In genomic region chr2:172005970-172006369, GRCm38 (mm10) we compare ENCODE assay signal across 10 mouse cellular contexts. TPM values are rescaled to one million over a fixed set of nuclear protein-coding genes. Genes with fewer than 3 reads are reported as not detected.
DNase-seq lines count a peak whose midpoint lies in the region; ATAC-seq lines count a peak whose summit lies in the region.
"Had no signal": no experiment of that assay in that cellular context is flagged by ENCODE, and none has a peak within 500 bp of the region (broad histone marks: within the 10 kb centered on the region; RNA-seq: fewer than 3 reads in every experiment).

No protein-coding gene starts in this region.

- peak; percentile 78 for ATAC-seq in forebrain, embryonic 14.5 days
- peak; percentile 81 for ATAC-seq in intestine, embryonic 16.5 days
- ATAC-seq in midbrain, embryonic 15.5 days (replicated peaks), result peak; percentile 75; the same call in 1 of the 2 replicates
- ATAC-seq in heart, embryonic 12.5 days (ENCODE audit: insufficient number of reproducible peaks, low FRiP score), result no peak

- peaks cover 11% of the 10 kb centered on the region; the same call in 1 of the 2 replicates for H3K4me1 ChIP-seq in forebrain, embryonic 14.5 days (ENCODE audit: control insufficient read depth, insufficient read depth, low read length)
- H3K4me1 ChIP-seq in intestine, embryonic 16.5 days (ENCODE audit: control insufficient read depth, insufficient read depth, low read length), result peaks cover 9% of the 10 kb centered on the region; the same call in 1 of the 2 replicates
- H3K4me1 ChIP-seq in midbrain, embryonic 15.5 days, result peaks cover 13% of the 10 kb centered on the region
- no peaks in the 10 kb centered on the region; the same call in 1 of the 2 replicates for H3K4me1 ChIP-seq in heart, embryonic 12.5 days (replicated peaks)

- peak; percentile 3 for DNase-seq in layer of hippocampus, adult 9-11 months
- no peak for DNase-seq in layer of hippocampus, adult 18-20 months (ENCODE audit: low spot score in 2 of 2)
- DNase-seq in forebrain, embryonic 14.5 days (ENCODE audit: low spot score), result peak; percentile 90
- no peak for DNase-seq in urinary bladder, adult 2 months (ENCODE audit: low spot score)

- no peak overlapping the region for H3K4me3 ChIP-seq in forebrain, embryonic 14.5 days (ENCODE audit: low read depth, low read length)
- H3K4me3 ChIP-seq in intestine, embryonic 16.5 days (ENCODE audit: low read length), result no peak overlapping the region
- H3K4me3 ChIP-seq in midbrain, embryonic 15.5 days, result no peak overlapping the region
- no peak overlapping the region for H3K4me3 ChIP-seq in heart, embryonic 12.5 days
- H3K4me3 ChIP-seq: layer of hippocampus, adult 2 months had no signal

- no peaks in the 10 kb centered on the region for H3K9me3 ChIP-seq in forebrain, embryonic 14.5 days (replicated peaks; ENCODE audit: control insufficient read depth, low read length)
- no peaks in the 10 kb centered on the region for H3K9me3 ChIP-seq in intestine, embryonic 16.5 days (ENCODE audit: control insufficient read depth, low read length)
- H3K9me3 ChIP-seq in midbrain, embryonic 15.5 days, result no peaks in the 10 kb centered on the region
- no peaks in the 10 kb centered on the region for H3K9me3 ChIP-seq in heart, embryonic 12.5 days (replicated peaks)

- no peak overlapping the region for H3K9ac ChIP-seq in forebrain, embryonic 14.5 days (ENCODE audit: low read length)
- H3K9ac ChIP-seq in intestine, embryonic 16.5 days (ENCODE audit: low read depth, low read length), result no peak overlapping the region
- no peak overlapping the region for H3K9ac ChIP-seq in midbrain, embryonic 15.5 days
- no peak overlapping the region for H3K9ac ChIP-seq in heart, embryonic 12.5 days

- no peaks in the 10 kb centered on the region for H3K27me3 ChIP-seq in forebrain, embryonic 14.5 days (replicated peaks; ENCODE audit: control insufficient read depth, insufficient read depth, low read length)
- H3K27me3 ChIP-seq in intestine, embryonic 16.5 days (replicated peaks; ENCODE audit: control insufficient read depth, insufficient read depth, low read length), result no peaks in the 10 kb centered on the region
- no peaks in the 10 kb centered on the region for H3K27me3 ChIP-seq in midbrain, embryonic 15.5 days (replicated peaks)
- no peaks in the 10 kb centered on the region for H3K27me3 ChIP-seq in heart, embryonic 12.5 days (replicated peaks)

- no peaks in the 10 kb centered on the region for H3K36me3 ChIP-seq in forebrain, embryonic 14.5 days (ENCODE audit: control insufficient read depth, insufficient read depth, low read length)
- no peaks in the 10 kb centered on the region for H3K36me3 ChIP-seq in intestine, embryonic 16.5 days (ENCODE audit: control insufficient read depth, insufficient read depth, low read length)
- H3K36me3 ChIP-seq in midbrain, embryonic 15.5 days (replicated peaks), result no peaks in the 10 kb centered on the region
- H3K36me3 ChIP-seq in heart, embryonic 12.5 days, result no peaks in the 10 kb centered on the region

- H3K4me2 ChIP-seq in forebrain, embryonic 14.5 days (ENCODE audit: low read length), result no peak overlapping the region
- no peak overlapping the region for H3K4me2 ChIP-seq in intestine, embryonic 16.5 days (ENCODE audit: low read depth, low read length)
- peak overlapping the region; percentile 1; the same call in 1 of the 2 replicates for H3K4me2 ChIP-seq in midbrain, embryonic 15.5 days
- H3K4me2 ChIP-seq in heart, embryonic 12.5 days, result no peak overlapping the region

- peak overlapping the region; percentile 36; the same call in 1 of the 2 replicates for H3K27ac ChIP-seq in forebrain, embryonic 14.5 days (ENCODE audit: low read depth, low read length)
- no peak overlapping the region for H3K27ac ChIP-seq in intestine, embryonic 16.5 days (ENCODE audit: low read length)
- H3K27ac ChIP-seq in midbrain, embryonic 15.5 days, result 0 out of 2 replicates have a peak overlapping the region, but pooled peaks have one; percentile 45
- H3K27ac ChIP-seq in heart, embryonic 12.5 days (ENCODE audit: poor library complexity, severe bottlenecking), result no peak overlapping the region
- H3K27ac ChIP-seq: layer of hippocampus, adult 2 months had no signal

- 30% methylated on average over 7 of the region's 7 CpGs for WGBS in forebrain, embryonic 14.5 days
- WGBS in intestine, embryonic 16.5 days, result 13% methylated on average over 7 of the region's 7 CpGs
- WGBS in midbrain, embryonic 15.5 days, result 28% methylated on average over 7 of the region's 7 CpGs
- WGBS in heart, embryonic 12.5 days, result 32% methylated on average over 7 of the region's 7 CpGs

RNA-seq across cellular contexts. Expression of gene Cbln4, which starts 37.3 kb away (rescaled TPM):
- total RNA-seq in layer of hippocampus, adult 18-20 months (2021), result 1 to 10 TPM; 6.0 to 6.4 TPM
- 7.6 and 12.1 TPM in 2 replicates for polyA plus RNA-seq in forebrain, embryonic 14.5 days (2014; fragmentation: Nextera tagmentation; extraction: Ambion mirVana)
- 0.10 and 0.29 TPM in 2 replicates for polyA plus RNA-seq in intestine, embryonic 16.5 days (2015; fragmentation: Nextera tagmentation; extraction: Ambion mirVana)
- polyA plus RNA-seq in midbrain, embryonic 15.5 days (2015; fragmentation: Nextera tagmentation; extraction: Ambion mirVana), result 34.4 and 39.8 TPM in 2 replicates
- polyA plus RNA-seq in heart, embryonic 12.5 days (2016; fragmentation: Nextera tagmentation; extraction: Ambion mirVana), result 0.11 and 0.18 TPM in 2 replicates
- not detected in 2 replicates for polyA plus RNA-seq in urinary bladder, adult 2 months (2012; rRNA removed)
- total RNA-seq: common myeloid progenitor, adult 5-6 weeks had no signal
- polyA plus RNA-seq: gonadal fat pad, adult 2 months had no signal

Comparison
In these comparisons a context has a peak if more than half of its experiments do, and no peak if none do; other contexts are left out.
1. DNase-seq: peak in layer of hippocampus, adult 9-11 months (single experiment) and forebrain, embryonic 14.5 days (single experiment); none in layer of hippocampus, adult 18-20 months (0 of 2) and urinary bladder, adult 2 months (single experiment).
2. H3K27ac ChIP-seq: peak in forebrain, embryonic 14.5 days (single experiment) and midbrain, embryonic 15.5 days (single experiment); none in intestine, embryonic 16.5 days (single experiment) and heart, embryonic 12.5 days (single experiment).